Mouse (Mus musculus): ENCODE measurements around the gene Fsd1. TPM values are rescaled to one million over a fixed set of nuclear protein-coding genes. Genes with fewer than 3 reads are reported as not detected.
A peak's percentile ranks its signal among the peaks of the same experiment; 100 is the strongest.

The Fsd1 gene
- total RNA-seq, 2 experiments from 2014 or later: not detected

DNA sequence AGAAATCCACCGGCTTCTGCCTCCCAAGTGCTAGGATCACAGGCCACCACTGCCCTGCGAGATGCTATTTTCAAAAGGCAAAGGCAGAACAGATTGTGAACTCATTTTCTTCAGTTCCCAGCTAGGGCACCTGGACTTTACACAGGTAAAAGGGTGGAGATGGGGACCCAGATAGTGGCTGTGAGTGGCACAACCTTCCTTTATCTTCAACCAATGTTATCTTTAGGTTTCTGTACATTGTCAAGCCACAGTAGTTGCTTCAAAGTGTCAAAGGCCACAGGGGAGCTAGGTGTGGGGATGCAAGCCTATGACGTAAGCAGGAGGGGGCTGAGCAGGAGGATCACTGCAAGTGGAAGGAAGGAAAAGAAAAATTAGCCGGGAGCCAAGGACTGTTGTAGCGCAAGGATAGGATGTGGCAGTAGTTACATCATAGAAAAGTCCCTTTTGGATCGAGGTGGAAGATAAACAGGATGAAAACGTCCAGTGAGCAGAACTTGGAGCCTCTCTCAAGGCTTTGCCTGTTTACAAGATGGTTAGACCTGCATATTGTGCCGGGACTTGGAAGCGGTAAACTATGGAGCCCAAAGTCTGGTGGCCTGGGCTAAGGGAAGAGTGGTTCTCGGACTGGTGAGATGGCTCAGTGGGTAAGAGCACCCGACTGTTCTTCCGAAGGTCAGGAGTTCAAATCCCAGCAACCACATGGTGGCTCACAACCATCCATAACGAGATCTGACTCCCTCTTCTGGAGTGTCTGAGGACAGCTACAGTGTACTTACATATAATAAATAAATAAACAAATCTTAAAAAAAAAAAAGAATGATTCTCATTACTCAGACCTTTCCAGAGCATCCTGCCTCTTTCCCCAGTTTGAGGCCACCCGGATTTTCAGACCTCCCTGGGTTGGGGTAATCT is 21.4 kb downstream of the Fsd1 start:
- no peak for ATAC-seq (replicated peaks; ENCODE audit: low FRiP score, poor library complexity, severe bottlenecking)

DNA sequence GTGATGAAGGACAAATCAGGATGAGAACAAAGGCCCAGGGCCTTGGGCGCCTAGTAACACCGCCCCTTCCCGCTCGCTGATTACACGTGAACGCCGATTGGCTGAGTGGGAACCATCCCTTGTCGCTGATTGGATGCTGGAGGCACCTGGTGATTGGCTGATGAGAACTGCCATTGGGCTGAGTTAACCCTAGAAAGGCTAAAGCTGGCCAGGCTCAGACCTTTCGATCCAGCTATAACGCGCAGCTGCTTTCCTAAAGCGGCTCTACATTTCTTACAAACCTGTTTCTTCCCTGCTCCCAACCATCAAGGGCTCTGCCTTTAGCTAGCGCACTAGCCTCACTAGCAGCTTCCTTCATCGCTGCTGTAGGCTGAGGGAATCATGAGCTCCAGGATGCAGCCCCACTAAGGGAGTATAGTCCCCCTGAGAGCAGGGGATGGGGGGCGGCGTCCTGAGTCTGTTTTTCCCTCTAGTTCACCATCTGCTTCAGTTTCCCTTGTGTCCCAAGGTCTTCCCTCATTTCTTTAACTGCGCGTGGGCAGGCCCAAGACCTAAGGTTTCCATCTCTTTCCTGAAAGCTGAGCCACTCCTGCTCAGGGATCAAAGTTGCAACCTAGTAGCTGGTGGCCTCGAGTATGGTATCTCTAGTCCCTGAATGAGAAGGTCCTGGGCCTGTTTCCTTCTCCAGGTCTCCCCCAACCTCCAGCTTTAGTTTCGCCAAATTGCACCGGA is 22.2 kb downstream of the Fsd1 start:
- peak; percentile 90 for ATAC-seq (replicated peaks; ENCODE audit: low FRiP score, poor library complexity, severe bottlenecking)

DNA sequence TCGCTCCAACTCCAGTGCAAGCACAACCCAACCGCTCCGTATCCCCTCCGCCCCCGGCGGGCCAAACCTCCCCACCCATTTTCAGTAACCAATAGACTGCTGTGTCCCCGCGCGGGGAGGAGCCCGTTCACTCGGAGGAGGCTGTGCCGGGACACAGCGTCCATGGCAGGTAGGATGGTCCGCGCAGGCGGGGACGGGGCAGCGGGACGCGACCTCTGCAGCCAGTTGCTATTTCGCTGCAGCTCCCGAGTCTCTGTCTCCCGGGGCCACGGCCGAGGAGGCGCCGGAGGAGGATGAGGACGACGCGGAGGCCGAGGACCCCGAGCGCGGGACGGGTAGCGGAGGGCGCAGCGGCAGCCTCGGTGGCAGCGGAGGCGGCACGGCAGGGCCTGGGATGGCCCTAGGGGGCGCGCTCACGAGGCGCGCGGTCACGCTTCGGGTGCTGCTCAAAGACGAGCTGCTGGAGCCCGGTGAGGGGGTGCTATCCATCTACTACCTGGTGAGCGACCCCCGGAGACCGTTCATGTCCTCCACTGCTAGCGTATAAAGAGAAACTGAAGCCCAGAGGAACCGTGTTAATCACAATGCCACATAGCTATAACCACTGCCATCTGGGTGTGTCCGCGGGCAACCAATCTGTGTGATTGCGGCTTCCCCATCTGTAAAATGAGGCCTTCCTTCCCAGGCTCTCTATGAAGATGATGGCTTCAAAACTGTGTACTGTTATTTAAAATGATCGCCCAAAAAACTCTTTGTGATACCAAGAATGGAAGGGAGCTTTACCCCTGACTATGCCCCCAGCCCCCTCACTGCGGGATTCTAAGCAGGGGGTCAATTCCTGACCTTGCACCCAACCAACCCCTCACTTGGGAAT is 23.0 kb downstream of the Fsd1 start:
- peak; percentile 89 for ATAC-seq (replicated peaks; ENCODE audit: low FRiP score, poor library complexity, severe bottlenecking)

DNA sequence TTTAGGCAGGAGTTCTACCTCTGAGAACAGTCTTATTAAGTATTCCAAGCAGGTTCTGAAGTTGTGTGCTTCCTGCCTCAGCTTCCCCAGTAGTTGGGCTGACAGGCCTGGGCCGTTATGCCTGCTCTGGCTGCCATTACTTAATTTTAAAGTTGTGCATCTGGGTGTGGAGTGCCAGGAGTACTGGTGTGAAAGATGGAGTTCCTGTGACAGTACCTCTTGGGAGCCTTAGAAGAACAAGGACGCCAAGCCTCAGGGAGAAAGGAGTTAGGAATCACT is 23.6 kb downstream of the Fsd1 start:
- no peak for ATAC-seq (replicated peaks; ENCODE audit: low FRiP score, poor library complexity, severe bottlenecking)

DNA sequence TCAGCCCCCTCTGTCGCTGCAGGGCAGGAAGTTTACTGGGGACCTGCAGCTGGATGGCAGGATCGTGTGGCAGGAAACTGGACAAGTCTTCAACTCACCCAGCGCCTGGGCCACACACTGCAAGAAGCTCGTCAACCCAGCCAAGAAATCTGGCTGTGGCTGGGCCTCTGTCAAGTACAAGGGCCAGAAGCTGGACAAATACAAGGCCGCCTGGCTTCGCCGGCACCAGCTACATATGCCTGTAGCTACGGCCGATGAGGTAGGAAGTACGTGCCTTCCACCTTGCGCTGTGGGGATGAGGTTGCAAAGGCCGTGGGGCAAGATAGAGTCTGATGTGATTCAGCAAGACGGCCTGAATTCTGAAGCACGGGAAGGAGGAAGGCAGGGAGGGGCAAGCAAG is 23.9 kb downstream of the Fsd1 start:
- no peak for ATAC-seq (replicated peaks; ENCODE audit: low FRiP score, poor library complexity, severe bottlenecking)

DNA sequence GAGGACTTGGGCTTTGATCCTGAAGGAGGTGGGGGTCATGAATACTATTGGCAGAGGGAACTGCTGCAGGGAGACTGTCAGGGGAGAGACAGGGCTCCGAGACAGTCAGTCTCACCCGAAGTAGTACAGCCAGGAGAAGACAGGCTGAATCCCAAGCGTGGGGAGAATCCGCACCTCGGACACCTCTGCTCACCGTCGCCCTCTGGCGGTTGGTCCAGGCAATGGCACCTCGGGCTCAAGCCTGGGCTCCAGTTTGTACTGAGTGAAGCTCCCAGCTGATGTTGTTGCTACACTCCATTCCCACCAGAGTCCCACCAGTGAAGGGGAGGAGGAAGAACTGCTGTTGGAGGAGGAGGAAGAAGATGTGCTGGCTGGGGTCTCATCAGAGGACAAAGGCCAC is 24.4 kb downstream of the Fsd1 start:
- ATAC-seq (replicated peaks; ENCODE audit: low FRiP score, poor library complexity, severe bottlenecking): peak; percentile 44; the same call in 1 of the 2 replicates

DNA sequence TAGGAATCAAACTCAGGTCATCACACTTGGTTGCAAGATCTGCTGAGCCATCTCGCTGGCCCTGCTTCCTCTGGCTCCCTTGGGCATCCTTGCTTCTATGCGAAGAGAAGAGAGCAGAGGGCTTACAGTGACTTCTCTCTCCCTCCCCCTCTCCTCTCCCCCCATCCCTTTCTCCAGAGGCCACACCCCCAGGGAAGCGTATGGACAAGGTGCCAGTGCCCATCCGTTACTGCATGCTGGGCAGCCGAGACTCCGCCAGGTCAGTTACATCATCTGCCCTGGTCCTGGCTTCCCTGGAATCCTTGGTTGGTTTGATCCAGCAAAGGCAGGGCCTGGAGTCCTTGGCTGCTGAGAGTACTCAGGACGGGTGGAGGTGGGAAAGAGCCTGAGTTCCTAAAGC is 25.1 kb downstream of the Fsd1 start:
- no peak for ATAC-seq (replicated peaks; ENCODE audit: low FRiP score, poor library complexity, severe bottlenecking)

DNA sequence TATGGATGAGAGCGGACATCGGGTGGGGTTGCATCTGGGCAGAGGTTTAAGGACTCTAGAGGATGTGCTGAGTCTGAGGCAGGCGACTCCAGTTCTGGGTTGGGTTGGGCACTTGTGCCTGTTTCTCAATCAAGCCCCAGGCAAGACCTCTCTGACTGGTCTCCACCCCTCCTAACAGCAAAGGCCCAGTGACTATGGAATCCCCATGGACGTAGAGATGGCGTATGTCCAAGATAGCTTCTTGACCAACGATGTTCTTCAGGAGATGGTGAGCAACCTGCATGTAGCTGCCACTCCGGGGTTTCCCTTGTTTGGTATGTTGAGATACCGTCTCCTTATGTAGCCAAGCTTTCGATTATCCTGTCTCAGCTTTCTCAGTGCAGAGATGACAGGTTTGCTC is 29.0 kb downstream of the Fsd1 start:
- ATAC-seq (replicated peaks; ENCODE audit: low FRiP score, poor library complexity, severe bottlenecking): no peak

DNA sequence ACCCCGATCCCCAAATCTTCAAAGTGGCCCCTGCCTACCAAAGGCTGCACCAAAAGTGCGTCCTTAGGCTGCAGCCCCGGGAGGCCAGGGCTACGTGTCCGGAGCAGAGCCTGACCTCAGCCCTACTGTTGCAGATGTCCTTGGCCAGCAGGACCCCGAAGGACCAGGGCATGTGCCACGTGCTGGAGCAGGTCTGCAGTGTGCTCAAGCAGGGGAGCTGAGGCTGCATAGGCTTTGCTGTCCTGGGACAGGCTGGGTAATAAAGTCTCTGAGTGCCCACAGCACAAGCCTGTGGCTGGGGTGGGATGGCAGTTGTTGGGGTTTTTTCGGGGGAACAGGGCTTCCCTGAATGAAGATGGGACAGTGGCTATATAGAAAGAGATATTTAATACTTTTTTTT is 30.1 kb downstream of the Fsd1 start:
- no peak for ATAC-seq (replicated peaks; ENCODE audit: low FRiP score, poor library complexity, severe bottlenecking)

DNA sequence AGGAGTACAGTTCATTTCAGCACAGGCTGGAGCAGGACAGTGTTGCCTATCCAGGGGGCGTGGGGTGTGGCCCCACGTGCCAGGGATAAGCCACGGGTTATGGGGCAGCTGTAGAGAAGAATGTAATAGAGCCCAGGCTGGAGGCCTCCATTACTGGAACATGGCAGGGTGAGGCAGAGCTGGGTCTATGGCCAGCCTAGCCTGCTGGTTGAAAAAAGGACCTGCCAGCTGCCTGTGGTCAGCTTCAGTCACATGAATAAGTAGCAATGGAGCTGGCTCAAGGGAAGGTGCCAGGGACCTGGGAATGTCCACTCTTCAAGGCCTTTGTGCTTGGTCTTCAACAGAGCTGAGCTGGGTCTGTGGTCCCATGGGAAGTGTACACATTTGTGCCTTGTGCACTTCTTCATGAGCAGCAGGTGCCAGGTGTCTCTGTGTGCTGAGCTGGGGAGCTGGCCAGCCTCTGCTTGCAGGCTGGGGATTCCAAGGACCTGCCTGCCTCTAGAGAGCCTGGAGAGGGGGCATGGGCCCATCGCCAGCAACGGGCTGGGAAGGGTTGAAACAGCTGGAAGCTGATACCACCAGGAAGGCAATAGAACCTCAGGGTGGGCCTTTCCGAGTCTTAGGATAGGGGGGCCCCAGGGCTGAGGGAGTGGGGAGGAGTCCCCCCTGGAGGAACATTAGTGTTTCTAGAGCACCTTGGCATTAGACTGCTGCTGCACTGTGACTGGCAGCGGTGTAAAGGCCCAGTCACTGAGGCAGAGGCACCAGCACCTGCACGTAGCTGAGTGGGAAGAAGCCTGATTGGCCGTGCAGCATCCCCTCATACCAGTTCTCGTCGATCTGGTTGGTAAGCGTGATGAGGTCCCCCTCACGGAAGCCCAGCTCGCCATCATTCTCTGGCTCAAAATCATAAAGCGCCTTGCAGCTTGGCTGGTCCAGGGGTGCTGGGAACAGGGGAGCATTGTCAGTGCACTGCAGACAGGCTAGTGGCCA is 30.8 kb downstream of the Fsd1 start:
- no peak for ATAC-seq (replicated peaks; ENCODE audit: low FRiP score, poor library complexity, severe bottlenecking)

DNA sequence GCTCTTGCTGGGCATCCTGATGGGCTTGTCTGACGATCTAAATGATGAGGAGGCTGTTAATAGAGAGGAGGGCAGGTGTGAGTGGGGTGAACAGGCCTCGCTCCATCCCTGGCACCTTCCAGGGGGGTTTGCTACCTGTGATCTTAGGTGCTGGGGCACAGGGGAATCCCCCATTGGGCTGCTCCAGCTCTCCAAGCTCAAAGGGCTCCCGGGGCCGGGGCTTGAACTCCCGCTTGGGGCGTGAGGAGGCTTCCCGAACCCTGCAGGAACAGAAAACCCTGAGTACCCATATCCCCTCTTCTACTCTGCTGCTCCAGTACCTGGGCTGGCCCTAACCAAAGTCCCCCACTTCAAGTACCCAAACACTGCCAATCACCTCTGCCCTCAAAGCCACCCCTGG is 31.5 kb downstream of the Fsd1 start:
- ATAC-seq (replicated peaks; ENCODE audit: low FRiP score, poor library complexity, severe bottlenecking): no peak

DNA sequence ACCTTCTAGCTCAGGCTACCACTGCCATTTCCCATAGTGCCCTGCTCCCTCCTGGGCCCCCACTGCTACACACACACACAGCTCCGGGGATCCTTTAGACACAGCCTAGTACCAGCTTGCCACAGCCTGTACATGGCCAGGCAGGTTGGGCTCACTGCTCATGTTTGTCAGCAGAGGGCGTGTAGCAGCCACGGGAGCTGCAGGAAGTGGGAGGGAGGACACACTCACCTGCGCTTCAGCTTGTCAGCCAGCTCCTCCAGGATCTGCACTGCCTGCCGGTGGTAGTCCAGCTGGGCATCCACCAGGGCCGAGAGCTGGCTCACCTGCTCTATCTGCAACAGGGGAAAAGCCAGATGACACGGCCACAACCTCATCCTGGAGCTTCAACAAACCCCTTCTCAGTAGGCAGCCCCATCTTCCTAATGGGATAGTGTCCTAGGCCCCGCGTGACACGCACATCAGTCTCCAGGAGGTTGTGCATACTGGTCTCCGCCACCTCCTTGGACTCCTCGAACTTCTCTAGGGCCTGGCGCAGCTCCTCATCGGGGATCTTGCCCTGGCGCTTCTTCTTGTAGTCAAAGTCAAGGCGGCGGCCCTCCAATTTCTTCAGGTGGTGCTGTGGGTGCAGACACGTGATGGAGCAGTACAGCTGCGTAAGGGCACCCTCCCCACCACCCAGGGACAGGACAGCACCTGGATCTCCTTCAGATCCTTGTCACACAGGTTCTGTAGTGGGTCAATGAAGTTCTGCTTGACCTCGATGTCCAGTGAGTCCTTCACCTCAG is 32.2 kb downstream of the Fsd1 start:
- ATAC-seq (replicated peaks; ENCODE audit: low FRiP score, poor library complexity, severe bottlenecking): no peak

DNA sequence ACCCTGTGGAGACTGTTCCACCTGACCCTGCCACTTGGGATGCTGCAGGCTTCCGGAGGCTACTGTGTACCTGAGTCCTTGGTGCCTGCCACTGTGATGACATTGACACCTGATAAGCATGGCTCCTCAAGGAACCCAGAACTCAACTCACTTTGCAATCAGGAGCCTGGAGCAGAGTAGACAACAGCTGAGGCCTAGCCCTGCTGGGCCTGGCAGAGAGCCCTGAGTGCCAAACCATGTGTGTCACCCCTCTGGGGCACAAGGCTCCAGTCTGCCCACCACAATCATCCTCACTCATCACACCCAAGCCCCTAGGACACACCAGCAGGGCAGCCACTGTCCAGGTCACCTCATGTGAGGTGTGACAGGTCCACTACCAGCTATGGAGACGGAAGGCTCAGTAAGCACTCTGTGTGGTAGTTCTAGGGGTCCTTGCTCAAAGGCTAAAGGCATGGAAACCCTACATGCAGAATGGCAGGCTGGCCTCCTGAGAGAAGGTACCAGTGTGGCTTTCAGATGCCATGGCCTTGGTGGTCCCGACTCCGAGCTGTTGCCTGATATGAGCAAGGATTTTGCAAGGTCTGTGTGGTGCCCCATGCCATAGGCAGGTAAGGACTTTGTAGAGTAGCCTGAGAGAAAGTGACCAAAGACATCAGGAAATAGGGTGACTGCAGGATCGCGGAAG is 34.2 kb downstream of the Fsd1 start:
- no peak for ATAC-seq (replicated peaks; ENCODE audit: low FRiP score, poor library complexity, severe bottlenecking)

DNA sequence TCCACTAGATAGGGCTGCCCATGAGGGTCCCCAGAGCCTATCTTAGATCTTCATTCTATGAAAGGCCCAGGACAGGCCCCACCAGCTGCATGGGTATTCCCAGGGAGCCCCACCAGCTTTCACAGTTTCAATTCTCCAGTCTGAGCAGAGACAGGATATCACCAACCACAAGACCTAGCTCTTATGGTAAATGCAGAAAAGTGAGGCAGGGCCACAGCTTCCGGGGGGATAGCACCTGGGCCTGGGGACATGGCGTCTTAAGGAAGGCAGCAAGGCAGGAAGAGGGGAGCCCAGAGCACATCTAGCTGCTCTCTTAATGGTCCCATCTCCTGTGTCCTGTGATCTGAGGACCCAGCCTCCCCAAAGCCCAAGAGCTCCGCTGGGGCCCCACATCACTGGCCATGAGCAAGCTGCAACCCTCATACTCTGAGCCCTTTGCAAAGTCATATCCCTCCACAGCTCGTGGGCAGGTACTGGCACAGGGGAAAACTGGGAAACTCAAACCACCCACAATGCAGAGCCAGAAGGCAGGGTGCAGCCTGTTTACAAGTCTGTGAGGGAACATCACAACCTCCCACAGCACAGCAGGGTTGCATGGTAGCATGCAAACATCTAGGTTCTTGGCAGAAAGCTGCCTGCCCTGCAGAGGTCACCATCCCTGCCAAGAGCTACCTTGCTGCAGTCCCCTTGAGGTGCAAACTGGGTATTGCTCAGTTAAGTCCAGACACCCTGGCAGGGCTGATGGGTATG is 35.0 kb downstream of the Fsd1 start:
- ATAC-seq (replicated peaks; ENCODE audit: low FRiP score, poor library complexity, severe bottlenecking): no peak

DNA sequence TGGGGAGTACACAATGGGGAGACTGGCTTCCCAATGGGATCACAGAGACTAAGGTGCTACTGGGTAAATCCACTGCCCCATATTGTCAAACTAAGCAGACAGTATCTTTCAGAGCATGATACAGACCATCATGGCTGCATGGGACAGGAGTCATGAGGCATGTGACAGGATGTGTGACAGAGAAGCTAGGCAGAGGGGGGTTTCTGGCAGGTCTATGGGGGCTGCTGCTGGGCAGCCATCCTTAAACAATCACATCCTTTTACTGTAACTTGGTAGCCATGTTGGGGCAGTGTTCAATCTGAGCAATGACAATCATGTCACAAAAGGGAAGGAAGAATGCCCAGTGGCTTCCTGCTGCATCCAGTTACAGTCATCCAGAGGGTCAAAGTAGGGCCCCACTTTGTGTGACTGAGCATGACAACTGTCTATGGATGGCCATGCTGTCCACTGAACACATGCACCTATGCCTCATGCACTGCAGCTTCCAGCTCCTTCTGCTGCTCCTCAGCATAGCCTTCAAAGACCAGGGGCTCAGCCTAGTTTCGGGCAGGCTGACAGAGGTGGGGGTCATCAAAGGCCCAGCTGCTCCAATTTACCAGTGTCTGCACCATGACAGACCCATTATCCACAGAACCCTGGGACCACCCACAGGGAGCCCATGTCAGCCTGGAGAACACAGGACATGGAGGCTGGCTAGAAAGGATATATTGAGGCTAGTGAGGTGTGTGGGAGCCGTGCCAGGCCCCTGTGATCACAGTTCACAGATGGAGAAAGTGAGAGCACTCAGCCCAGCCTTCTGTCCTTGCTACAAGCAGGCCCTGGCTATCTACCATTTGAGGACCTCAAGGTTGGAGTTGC is 36.1 kb downstream of the Fsd1 start:
- ATAC-seq (replicated peaks; ENCODE audit: low FRiP score, poor library complexity, severe bottlenecking): no peak

DNA sequence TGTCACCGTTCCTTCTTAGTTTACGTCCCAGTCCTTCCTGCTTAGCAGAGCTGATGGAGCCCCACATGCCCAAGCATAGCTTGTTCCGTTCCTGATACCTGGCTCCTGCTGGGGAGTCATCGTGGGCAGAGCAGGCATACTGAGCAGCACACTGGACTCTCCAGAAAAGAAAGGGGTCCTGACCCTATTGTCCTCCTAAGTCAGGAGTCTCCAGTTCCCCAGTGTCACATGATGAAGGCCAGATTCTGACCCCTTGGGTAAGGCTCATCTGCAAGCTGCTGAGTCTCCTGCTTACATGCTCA is 36.6 kb downstream of the Fsd1 start:
- no peak for ATAC-seq (replicated peaks; ENCODE audit: low FRiP score, poor library complexity, severe bottlenecking)

DNA sequence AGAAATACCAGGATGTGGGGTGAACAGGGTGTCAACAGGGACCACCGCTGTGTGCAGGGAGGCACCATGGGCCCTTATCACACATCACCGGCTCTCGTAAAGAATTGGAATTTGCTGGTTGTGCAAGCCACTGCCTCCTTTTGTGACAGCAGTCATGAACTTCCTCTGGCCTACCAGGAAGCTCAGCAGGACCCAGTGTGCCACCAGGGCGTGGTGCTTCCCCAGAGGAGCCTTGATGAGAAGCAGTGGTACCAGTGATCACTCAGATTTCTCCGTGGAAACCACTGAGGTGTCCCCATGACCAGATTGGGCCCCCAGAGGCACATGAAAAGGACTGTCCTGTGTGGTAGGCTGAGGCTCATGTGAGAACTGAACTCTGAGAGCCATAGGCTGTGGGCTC is 37.1 kb downstream of the Fsd1 start:
- ATAC-seq (replicated peaks; ENCODE audit: low FRiP score, poor library complexity, severe bottlenecking): no peak
